Mouse (Mus musculus) thymus, adult 2 months (tissue): Measurements from ENCODE around the gene Itpr1. TPM values are rescaled to one million over a fixed set of nuclear protein-coding genes. Genes with fewer than 3 reads are reported as not detected.
"Not testable (repeated sequence)": the region's sequence is repeated elsewhere in the genome, so short reads cannot be mapped to it uniquely, and the experiment has no call there.

Experiments
- DNase-seq: peaks from one replicate; pipeline ENCODE4 v3.0.0; 2021
- H3K27ac ChIP-seq: fragments of 200-500 bp; 2 replicates; pipeline ENCODE4 v1.5.1; 2012; ENCODE audit warnings: low read length, control low read depth; ENCODE audit not compliant: control insufficient read depth, insufficient read depth
- H3K27me3 ChIP-seq: fragments of 200-500 bp; 2 replicates; pipeline ENCODE4 v1.6.1; 2012; ENCODE audit warnings: mild to moderate bottlenecking, low read length, moderate library complexity, mixed read lengths; ENCODE audit not compliant: control insufficient read depth, insufficient read depth
- H3K36me3 ChIP-seq: fragments of 200-500 bp; 2 replicates; pipeline ENCODE4 v1.6.1; 2012; ENCODE audit warnings: mild to moderate bottlenecking, low read length, moderate library complexity; ENCODE audit not compliant: control insufficient read depth, insufficient read depth
- H3K4me1 ChIP-seq: fragments of 200-500 bp; replicated peaks from 2 replicates; pipeline ENCODE4 v1.6.1; 2012; ENCODE audit warnings: low read length; ENCODE audit not compliant: control insufficient read depth, insufficient read depth
- H3K4me3 ChIP-seq: fragments of 200-500 bp; 2 replicates; pipeline ENCODE4 v1.5.1; 2012; ENCODE audit warnings: mild to moderate bottlenecking, low read length, control low read depth, moderate library complexity; ENCODE audit not compliant: control insufficient read depth, insufficient read depth
- CTCF ChIP-seq: fragments of 200-500 bp; IDR thresholded peaks from 2 replicates; pipeline ENCODE4 v1.5.1; 2012; ENCODE audit warnings: mild to moderate bottlenecking, control low read depth, low read length, moderate library complexity, borderline replicate concordance; ENCODE audit not compliant: control insufficient read depth, poor library complexity, insufficient read depth; ENCODE audit errors: extremely low read depth
- POLR2A ChIP-seq: fragments of 200-500 bp; IDR thresholded peaks from 2 replicates; pipeline ENCODE4 v1.6.1; 2012; ENCODE audit warnings: mild to moderate bottlenecking, low read length, control low read depth, moderate library complexity; ENCODE audit not compliant: control insufficient read depth, poor library complexity, insufficient read depth; ENCODE audit errors: extremely low read depth
- WGBS: fragments of 180-500 bp; shearing (Covaris S2); methylation state at CpG from one replicate; pipeline ENCODE4 v1.1.7; 2018; 5-methylcytosine and 5-hydroxymethylcytosine counted together
- polyA plus RNA-seq: library from polyadenylated mRNA; depleted of rRNA; stranded (reverse); fragments of >200 nt; gene quantifications from 2 replicates; pipeline ENCODE4 v1.2.3, GENCODE M21; 2012

The Itpr1 gene
- polyA plus RNA-seq, 1 experiment, result 28.8 TPM

DNA sequence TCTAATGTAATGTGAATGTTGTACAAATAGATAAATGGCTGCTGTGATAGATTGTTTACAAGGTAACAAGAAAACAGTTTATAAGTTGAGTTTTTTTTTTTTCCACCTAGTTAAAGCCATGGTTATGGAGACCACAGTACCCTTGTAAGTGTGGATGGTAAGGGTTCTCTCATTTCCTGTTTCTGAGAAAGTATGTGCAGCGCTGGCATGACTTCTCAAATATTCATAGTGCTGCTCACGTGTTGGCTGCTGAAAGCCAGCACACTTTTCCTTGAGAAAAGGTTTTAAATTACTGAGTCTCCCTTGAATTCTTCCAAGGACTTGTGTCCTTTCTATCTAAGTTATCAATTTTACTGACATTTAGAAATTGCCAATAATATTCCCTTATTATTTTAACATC is 350.1 kb downstream of the Itpr1 start:
- Histone ChIP-seq H3K4me3 (no peak overlapping the region), H3K4me1 (no peaks in the 10 kb centered on the region), H3K36me3 (no peaks in the 10 kb centered on the region), H3K27me3 (no peaks in the 10 kb centered on the region), H3K27ac (no peak overlapping the region)
- 62% methylated on average over 2 of the region's 2 CpGs for WGBS
- no peak for DNase-seq
- TF ChIP-seq CTCF (no peak), POLR2A (no peak)

- WGBS, result 86% methylated on average over 18 of the region's 18 CpGs
- not testable (repeated sequence) for H3K4me3 ChIP-seq, H3K27me3 ChIP-seq, H3K36me3 ChIP-seq, DNase-seq, H3K27ac ChIP-seq, H3K4me1 ChIP-seq
Observed at GRCm38 (mm10) chr6:108565447-108565846, 352.6 kb downstream of the Itpr1 start.

GRCm38 (mm10) chr6:108566549-108566948 is 353.7 kb downstream of the Itpr1 start:
- no peak overlapping the region for H3K27ac ChIP-seq
- no peaks in the 10 kb centered on the region for H3K36me3 ChIP-seq
- peaks cover 11% of the 10 kb centered on the region for H3K4me1 ChIP-seq
- TF ChIP-seq CTCF, result no peak
- DNase-seq, result no peak
- no peaks in the 10 kb centered on the region for H3K27me3 ChIP-seq
- H3K4me3 ChIP-seq, result no peak overlapping the region

DNA sequence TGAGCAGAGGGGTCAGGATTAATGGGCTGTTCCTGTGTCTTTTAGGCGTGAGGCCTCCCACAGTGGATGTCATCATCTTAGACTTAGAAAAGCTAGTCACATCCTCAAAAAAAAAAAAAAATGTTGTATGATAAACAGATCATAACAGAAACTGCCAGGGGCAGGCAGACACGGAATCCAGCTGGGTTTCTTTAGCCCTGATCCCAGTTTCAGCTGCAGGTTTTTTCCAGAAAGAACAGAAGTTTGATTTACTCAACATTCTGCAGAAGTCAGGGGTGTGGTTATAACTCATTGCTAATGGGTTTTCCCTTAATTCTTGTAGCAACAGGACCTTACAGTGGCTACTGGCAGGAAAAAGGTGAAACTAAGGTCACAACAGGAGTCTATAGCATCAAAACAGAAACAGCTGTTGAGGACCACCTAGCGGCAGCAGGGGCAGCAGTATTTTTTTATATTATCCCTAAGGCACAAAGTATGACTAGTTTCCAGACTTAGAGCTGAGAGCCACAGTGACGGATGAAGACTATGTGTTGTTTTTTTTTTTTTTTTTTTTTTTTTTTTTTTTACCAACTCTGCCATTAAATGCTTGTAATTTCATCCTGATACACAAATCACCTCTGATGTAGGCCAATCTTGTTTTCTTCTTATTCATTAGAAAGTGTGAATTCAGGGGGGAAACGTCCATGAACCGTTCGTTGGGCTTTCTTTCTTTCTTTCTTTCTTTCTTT is 356.7 kb downstream of the Itpr1 start:
- Histone ChIP-seq H3K27ac (no peak overlapping the region), H3K4me1 (peaks cover 20% of the 10 kb centered on the region), H3K27me3 (no peaks in the 10 kb centered on the region), H3K36me3 (no peaks in the 10 kb centered on the region), H3K4me3 (no peak overlapping the region)
- 82% methylated on average over 7 of the region's 7 CpGs for WGBS
- TF ChIP-seq POLR2A, result no peak
- TF ChIP-seq CTCF, result no peak
- no peak for DNase-seq

GRCm38 (mm10) chr6:108570351-108571041 is 357.6 kb downstream of the Itpr1 start:
- Histone ChIP-seq H3K4me1 (peaks cover 20% of the 10 kb centered on the region), H3K27me3 (no peaks in the 10 kb centered on the region), H3K36me3 (no peaks in the 10 kb centered on the region), H3K27ac (no peak overlapping the region), H3K4me3 (peak overlapping the region; percentile 52)
- 53% methylated on average over 11 of the region's 11 CpGs for WGBS
- DNase-seq, result no peak
- no peak for TF ChIP-seq POLR2A
- TF ChIP-seq CTCF, result no peak

- Histone ChIP-seq H3K4me1 (peaks cover 20% of the 10 kb centered on the region), H3K4me3 (peak overlapping the region; percentile 52), H3K36me3 (no peaks in the 10 kb centered on the region), H3K27ac (peak overlapping the region; percentile 36; the same call in 1 of the 2 replicates), H3K27me3 (no peaks in the 10 kb centered on the region)
- 1% methylated on average over 21 of the region's 21 CpGs for WGBS
- peak; percentile 77 for DNase-seq
- no peak for TF ChIP-seq POLR2A
- TF ChIP-seq CTCF, result no peak
Observed at GRCm38 (mm10) chr6:108571042-108571590, 358.2 kb downstream of the Itpr1 start.

DNA sequence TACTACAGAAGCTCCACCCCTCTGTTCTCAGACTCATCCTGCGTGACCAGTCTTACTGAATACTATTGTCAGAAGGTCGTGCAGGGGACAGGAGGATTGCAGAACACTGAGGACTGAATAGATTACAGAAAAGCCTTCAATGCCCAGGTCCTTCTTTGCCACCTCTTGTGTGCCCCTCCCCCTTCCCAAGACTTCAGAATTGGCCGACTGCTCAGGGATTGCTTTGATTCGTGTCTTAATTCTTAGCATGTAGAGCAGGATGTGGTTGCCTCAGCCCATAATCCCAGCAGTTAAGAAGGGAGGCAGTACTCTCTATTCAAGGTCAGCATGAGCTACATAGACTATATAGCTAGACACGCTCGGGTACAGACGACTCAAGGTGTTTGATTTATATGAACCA is 359.8 kb downstream of the Itpr1 start:
- TF ChIP-seq CTCF, result no peak
- no peak for TF ChIP-seq POLR2A
- Histone ChIP-seq H3K4me1 (peaks cover 20% of the 10 kb centered on the region), H3K36me3 (no peaks in the 10 kb centered on the region), H3K27me3 (no peaks in the 10 kb centered on the region), H3K4me3 (no peak overlapping the region), H3K27ac (no peak overlapping the region)
- no peak for DNase-seq
- WGBS, result 48% methylated on average over 7 of the region's 7 CpGs
